Mouse (Mus musculus): ENCODE data around the gene Slc25a13.

- TF ChIP-seq CTCF (IDR thresholded peaks at IDR 0.05; ENCODE audit: low read depth) (no peak), EP300 (IDR thresholded peaks at IDR 0.05; ENCODE audit: low read depth) (no peak)
Observed at GRCm38 (mm10) chr6:6027664-6028063, 189.3 kb downstream of the Slc25a13 start.
